Mouse (Mus musculus) CD8-positive naive resting alpha-beta T cell, adult 2 months (primary cell): Measurements from ENCODE around the gene Pbx1.

ENCODE experiments used
- DNase-seq, 2 experiments: peaks; one replicate each; pipeline ENCODE4 v3.0.0; 2022; ENCODE audit warnings: low read depth in 2 of 2, low spot score in 2 of 2

The Pbx1 gene

DNA sequence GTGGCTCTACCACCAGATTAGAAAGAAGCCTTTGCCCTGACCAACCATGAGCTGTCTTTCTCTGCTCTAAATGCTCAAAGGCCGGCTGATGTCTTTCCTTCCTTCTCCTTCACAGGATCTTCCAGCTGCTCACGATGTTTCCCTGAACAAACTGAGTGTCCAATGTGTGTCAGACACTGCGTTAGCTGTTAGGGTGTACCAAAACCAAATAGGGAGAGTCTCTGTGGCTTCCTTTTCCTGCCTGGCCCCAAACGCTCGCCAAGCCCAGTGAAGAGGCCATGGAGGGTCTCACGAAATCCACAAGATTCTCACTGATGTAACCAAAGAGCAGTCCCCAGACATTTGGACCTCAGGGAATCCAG is 47.5 kb downstream of the Pbx1 start:
- no peak for DNase-seq

DNA sequence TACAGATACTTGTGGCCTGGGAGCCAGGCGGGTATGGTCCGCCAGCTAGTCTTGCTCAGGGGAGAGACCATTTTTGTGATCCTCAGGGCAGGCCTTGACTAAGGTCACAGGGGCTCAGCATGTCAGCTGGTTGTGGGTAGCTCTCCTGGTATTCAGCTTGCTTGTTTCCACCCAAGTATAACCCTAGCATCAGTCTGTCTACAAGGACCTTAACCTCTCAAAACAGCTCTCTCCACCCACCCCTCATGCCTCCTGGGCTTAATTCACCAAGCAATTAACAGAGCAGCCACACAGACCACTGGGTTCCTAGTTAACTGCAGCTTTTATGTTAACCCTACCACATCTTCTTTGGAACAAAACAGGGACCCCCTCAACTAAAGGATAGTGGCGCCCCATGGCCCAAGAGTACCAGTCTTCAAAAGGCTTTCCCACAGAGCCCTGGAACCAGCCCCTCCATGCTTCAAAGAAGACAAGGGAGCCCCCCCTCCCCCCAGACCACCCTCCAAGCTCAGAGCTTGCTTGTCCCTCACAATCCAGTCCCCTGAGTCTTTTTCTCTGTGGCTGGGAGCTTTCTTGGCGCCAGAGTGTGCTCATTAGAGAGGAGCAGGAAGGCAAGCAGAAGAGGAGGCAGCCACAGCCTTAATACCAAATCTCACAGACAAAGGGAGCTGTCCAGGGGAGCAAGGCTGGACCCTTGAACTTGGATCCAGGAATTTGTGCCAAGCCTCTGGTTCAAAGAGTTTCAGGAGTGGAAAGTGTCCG is 48.1 kb downstream of the Pbx1 start:
- no peak for DNase-seq

DNA sequence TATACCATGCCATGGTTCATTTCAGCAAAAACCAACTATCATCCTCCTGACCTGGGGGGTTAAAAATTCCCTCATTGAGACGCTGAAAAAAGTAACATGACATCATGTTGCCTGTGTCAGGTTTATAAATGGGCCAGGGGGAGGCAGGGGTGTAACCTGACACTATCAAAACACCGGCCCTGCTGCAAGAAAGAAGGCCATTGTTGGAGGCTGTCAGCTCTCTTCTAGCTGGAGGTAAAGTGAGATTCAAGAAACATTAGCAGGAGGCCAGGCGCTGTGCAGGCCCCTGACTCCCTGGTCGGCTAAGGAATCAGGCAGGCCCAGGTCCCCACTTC is 49.3 kb downstream of the Pbx1 start:
- DNase-seq, result no peak

DNA sequence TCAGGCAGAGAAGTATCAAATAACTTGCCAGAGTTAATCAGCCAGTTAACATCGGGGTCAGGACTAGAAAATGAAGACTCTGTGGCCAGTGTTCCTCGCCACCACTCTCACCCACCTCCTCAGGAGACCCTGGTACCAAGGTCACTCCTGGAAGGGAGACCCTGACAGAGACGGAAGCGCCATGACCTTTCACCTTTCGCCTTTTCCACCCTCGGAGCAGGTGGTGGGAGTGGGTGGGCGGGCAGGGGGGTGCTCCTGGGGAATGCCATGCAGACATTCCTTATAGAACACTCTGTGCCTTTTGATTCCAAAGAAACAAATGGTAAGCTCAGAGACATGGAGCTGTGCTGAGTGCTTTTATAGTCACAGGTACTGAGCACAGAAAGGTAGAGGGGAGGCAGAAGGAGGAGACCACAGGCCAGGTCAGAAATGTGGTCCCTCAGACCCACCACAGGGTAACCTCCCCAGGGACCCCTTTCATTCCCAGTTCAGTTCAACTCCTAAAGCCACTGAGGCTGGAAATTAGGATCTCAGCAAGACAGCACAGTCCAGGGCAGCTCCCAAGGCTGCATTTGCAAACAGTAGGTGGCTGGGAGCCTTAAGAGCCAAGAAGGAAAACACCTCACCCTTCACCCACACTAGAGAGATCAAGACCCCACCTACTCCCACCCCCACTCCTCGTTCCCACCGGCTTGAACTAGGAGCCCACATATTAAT is 49.8 kb downstream of the Pbx1 start:
- DNase-seq, result no peak

DNA sequence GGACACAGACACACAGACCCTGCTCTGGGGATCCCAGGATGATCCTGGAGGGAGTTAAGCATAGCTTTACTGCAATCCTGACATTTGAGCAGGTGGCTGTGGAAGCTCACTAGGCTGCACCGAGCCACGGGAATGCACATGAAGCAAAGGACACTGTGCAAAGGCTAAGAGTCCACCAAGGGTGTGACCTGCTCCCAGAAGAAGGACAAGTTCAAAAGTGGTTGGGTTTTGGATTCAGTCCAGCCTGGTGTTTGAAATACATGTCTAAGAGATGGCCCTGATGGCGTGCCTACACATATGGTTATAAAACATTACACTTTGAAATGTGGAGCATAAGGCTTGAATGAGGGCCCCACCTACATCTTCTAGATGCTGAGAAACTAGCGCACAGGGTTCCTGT is 50.6 kb downstream of the Pbx1 start:
- DNase-seq, result no peak

DNA sequence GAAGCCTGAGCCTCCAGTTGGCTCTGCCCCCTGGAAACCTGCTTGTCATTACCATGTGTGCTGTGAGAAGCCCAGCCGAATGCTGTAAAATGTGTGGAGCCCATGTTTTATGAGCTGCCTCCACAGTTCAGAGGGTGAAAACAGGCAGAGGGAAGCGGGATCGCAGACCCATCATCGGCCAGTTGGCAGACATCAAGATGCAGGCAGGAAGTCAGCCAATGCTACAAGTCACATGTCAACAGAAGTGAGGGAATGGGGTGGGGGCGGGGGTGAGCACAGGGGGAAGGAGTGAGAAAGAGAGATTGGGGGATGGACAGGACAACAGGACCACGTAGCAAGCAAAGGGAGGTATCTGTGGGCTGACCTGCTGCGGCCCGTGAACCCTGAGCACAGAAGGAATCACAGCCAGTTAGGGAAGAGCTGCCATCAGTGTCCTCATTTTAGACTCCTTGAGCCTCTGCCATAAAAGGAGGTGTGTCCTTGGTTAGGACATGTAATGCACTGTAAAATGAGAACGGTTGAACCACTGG is 51.8 kb downstream of the Pbx1 start:
- no peak for DNase-seq

DNA sequence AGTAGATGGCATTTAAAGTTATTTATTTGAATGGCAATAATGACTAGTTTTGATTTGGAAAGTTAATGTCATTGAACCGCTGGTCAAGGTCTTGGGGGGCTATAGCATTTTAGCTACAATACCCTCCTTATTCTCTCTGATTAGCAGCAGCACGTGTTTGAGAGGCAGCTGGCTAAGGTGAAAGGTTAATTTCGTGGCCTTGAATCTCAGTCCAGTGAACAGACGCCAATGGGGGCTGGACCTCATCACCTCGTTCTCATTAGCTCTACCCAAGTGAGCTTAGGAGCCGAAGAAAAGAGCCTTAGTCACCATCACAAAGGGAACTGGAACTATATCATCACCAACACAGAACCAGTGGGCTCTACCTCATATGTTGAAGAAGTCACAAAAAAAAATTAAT is 54.4 kb downstream of the Pbx1 start:
- no peak for DNase-seq

DNA sequence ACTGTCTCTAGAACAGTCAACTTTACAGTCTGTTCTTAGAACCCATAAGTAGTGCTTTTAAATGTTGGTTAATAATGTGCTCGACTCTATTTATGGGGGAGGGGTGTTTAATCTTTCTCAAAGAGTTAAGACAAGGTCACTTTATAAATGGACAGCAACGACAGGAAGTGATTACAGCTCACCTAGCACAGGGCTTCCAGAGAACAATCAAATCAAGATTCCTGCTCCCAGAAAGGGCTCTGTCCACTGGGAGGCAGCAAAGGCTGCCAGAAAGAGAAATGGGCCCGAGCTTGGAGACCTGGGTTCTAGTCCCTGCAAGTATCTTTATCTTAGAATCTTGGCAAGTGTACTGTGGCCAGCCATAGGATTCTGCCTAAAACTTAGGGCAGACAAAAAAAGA is 55.7 kb downstream of the Pbx1 start:
- no peak for DNase-seq

DNA sequence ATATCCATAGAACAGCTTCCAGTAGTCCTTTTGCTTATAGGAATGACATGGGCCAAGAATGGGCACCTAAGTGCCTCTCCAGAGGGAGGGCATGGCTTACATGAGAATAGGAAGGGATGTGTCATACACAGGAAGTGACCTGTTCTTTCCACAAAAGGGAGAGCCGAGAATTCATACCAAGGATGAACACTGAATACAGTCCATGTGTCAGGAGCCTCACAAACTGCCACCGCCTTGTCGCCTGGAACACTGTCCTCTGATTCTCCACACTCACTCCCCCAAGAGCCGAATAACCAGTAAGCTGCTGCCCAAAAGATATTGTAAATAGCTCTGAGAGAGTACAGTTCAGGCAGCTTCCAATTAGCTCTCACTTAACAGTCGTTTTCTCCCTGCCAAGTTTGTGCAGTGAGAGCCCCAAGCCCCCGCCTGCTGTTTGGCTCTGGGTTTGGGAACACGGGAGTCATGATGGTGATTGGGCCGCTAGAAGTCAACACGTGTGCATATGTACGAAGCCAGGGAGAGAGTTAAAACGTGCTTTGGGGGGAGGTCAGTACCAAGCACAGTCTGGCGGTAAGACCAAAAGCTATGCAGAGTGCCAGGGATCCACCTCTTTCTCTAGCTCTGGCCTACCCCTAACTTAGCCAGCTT is 57.0 kb downstream of the Pbx1 start:
- DNase-seq, result no peak

DNA sequence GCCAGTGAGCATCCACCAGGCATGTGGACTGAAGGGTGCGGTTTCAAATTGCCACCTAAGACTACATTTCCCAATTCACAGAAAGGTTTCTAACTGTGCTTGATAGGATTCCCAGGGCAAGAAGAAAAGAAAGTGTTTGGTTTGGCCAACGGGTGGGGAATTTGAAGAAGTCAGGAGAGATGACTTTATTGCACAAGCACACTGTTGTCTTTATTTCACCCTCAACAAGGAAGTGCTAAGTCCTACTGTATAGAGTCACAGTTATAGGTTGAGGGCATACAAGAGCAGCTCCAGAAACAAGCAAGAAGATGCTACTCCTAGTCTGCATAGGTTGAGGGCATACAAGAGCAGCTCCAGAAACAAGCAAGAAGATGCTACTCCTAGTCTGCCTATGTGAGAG is 60.0 kb downstream of the Pbx1 start:
- no peak for DNase-seq

DNA sequence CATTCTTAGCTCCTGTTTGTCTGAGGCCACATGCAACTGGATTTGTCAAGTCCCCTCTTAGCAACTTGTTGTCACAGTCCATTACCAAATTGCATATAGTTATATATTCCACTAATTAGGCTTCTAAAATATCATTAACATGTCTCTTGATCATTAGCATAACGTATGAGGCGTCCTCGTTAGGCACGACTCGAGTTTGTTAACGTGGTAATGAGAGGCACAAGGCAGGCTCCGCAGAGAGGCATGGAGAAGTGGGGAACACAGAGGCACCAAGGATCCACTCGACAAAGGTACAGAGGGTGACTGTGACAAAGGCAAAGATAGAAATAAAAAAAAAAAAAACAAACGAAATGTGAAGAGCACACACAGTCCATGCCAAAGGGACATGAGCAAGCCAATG is 61.1 kb downstream of the Pbx1 start:
- DNase-seq, result no peak

DNA sequence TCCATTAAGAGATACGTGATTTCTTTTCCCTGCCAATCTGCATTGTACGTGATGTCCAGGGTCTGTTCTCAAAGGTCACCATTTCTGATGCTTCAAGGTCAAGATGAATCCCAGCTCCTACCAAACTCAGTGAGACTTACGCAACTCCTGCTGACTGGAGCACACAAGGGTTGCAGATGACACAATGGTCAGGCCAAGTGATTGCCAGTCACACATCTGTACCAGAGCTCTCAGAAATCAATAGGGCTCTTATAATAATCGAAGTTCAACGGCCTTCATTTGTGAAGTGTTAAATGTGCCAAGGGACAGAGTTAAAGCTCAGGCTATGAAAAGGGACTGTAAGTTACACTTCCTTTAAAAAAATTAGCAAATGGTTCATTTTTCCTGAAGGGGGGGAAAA is 65.8 kb downstream of the Pbx1 start:
- DNase-seq, result no peak

DNA sequence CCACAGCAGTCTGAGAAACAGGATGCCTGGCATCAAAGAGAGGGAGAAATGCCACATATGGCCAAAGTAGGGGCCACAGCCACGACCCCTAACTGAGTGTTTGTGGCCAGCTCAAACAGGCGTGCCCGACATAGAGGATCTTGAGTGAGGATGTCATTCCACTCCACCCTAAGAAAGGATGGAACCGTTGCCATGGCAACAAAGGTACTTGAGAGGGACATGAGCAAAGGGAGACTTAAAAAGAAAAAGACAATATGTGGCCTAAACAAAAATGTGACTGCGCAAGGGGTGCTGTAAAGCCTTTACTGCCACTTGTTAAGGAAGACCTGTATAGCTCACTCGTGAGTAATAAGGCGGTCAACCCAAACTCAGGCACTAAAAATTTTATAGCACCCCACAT is 67.7 kb downstream of the Pbx1 start:
- DNase-seq, result no peak

DNA sequence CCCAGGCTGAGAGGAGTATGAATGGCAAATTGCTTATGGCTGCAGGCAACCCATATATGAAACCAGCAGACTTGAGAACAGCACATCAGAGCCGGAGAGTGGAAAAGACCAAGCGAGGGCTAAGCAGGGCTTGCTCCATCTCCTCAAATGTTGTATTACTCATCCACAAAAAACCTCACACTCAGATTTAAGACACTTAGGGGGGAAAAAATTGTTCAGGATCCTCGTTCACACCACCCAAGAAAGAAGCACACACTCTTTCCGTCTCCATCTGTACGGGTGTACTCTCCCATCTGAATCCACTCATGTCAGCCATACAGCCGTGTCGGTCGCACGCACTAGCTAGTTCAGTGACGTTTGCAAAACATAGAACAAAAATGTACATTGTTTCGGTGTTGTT is 69.0 kb downstream of the Pbx1 start:
- DNase-seq, result no peak

DNA sequence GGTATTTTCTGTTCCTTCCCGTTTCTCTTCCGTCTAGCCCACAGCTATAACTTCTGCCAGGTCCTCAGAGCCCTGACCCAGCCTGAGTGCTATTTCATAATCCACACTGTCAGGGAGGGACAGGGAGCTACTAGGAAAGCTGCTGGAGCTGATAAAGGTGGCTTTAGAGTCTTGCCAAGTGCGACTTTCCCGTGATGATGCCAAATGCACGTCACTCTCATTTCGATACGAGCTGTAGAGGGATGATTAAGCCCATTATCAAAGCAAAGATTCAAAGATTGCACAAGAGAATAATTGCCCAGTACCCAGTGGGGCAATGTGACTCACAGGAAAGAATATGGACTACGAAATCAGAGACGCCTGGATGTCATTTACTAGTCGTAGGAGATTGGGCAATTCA is 69.6 kb downstream of the Pbx1 start:
- DNase-seq, result no peak

DNA sequence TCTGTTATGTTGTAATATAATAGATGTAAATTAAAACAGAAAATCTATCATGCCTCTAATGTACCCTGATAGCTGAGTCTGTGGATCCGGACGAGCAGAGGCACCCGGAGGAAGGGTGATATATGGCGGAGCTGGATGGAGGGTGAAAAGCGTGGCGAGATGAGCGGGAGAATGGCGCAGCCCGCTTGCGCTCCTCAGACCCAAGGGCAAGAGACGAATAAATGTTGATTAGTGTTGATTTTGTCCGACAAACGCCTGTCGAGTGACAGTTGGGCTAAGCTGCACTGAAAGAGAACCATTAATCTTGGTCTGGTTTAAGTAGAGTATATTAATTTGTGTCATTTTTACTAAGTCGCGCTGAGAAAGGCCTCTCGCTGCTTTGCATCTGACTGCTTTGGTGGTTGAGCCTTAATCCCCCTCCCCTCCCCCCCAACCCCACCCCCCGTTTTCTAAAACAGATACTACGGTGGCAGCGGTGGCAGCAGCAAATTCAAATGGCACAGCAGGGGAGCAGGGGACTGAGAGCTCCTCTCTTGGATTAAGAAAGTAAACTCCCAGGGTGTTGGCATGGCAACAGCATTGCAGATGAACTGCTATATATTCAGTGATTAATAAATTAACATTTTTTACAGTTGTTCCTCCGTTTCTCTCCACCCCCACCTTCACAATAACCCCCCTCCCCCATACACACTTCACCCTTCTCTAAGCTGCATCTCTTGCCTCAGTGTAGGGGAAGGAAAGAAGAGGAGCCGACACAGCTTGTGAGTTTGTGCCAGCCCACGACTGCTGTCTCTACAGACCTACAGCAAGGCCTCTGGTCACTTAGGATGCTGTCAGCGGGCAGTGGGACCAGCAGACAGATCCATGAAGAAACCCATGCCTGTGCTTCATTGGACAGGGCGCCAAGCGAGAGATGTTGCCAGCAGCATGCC is 74.1 kb downstream of the Pbx1 start:
- DNase-seq, result no peak

DNA sequence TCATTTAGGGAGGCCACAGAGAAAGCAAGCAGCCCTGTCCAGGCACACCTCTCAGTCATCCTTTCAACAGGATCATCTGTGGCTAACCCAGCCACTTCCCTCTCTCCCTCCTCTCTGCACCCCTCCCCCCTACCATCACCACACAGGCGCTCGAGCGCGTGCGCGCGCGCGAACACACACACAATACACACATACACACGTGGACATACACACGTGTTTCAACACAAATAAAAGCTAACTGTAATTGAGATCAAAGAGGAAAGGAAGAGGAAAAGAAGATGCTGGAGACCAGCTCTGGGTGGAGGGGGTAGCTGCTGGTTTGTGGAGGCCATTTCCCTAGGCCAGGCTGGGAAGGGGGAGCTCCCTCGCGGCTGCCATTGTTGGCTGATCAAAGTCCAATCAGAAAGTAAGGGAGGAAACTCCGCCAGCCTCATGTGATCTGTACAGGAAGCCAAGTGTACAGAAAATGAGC is 75.1 kb downstream of the Pbx1 start:
- DNase-seq, result no peak

DNA sequence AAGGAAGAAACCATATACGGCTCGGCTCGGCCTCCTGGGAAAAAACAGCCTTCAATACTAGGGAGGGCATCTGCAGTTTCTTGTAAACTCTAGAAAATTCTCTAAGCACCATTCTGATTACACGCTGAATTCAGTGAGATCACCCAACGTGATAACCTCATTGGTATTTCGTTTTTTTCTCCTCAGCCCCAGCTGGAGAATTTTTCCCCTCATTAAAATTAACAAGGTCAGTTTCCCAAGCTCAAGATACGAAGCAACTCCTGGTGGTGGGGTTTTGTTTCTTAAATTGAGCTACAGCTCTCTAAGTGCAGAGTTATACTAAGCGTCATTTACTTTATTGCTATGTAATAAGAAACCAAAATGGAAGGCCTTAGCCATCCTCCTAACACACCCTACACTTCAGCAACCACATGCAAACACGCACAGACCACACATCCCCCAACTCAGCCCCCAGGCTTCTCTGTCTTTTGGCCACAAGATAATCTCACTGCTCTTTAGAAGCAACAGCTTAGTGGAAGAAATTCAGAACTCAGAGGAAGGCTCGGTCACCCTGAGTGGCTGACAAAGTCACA is 76.0 kb downstream of the Pbx1 start:
- DNase-seq, result no peak

DNA sequence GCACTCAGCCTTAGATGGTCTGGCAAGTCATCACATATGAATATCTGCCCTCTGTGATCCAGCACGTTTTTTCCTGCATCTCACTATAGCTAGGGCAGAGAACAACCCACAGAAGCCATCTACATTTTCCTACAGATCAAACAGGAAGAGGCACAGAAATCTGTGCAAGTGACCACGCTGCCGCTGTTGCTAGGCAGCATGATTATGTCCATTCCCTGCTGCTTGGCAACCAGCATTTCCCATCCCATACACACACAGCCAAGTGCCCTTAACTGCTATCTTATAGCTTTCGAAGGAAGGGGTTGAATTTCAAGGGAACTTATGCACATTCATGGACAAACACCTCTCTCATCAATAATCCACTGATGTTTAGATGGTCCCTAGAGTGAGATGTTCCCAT is 77.1 kb downstream of the Pbx1 start:
- no peak for DNase-seq

DNA sequence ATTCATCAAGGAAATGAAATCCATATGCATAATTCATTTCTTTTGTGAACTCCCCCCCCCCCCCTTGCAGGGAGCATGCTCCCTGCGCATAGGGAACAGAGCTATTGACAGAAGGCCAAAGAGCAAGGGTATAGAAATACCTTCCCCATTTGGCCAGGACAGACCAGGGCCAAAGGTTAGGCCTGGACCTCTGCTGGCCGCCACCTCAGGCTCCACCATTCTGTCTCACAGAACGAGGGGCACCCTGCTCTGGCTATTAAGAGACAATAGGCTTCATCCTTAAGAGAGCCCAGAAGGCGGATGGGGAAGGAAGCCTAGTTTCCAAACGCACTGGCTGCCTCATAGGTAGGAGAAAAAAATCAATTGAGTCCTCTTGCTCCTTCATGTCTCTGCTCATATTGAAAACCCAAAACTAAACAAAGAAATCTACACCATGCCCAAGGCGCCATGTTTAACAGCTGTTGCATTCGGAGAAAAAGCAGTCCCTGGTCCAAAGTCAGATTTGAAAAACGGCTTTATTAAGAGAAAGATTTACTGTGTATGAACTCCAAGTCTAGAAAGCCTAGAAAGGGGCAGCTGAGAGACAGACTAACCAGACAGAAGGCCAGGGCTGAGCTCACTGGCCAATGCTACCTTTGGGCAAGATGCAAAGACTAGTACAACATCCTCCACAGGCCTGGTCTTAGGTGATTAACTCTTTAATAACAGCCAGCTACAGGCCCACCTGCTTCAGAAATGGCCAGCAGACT is 83.9 kb downstream of the Pbx1 start:
- DNase-seq, result no peak
